Mouse (Mus musculus): ENCODE results near the gene Gm28308. TPM values are rescaled to one million over a fixed set of nuclear protein-coding genes. Genes with fewer than 3 reads are reported as not detected.
A peak's percentile ranks its signal among the peaks of the same experiment; 100 is the strongest.

The Gm28308 gene
- polyA plus RNA-seq, 1 experiment from 2014 or later, result not detected

- Histone ChIP-seq H3K4me2 (replicated peaks) (peak overlapping the region; percentile 69), H3K9me3 (no peaks in the 10 kb centered on the region), H3K4me1 (peaks cover 71% of the 10 kb centered on the region), H3K4me3 (peak overlapping the region; percentile 41), H3K9ac (peak overlapping the region; percentile 54; the same call in 1 of the 2 replicates), H3K27me3 (peaks cover 65% of the 10 kb centered on the region), H3K27ac (peak overlapping the region; percentile 55; the same call in 1 of the 2 replicates), H3K36me3 (peaks cover 18% of the 10 kb centered on the region)
- WGBS, result 27% methylated on average over 7 of the region's 7 CpGs
- ATAC-seq (ENCODE audit: low FRiP score, low read depth), result no peak
These were observed 41.2 kb downstream of the Gm28308 start for GRCm38 (mm10) chr6:52171938-52172337.

GRCm38 (mm10) chr6:52171331-52171730 is 41.8 kb downstream of the Gm28308 start:
- H3K4me2 ChIP-seq (replicated peaks), result no peak overlapping the region
- H3K4me3 ChIP-seq, result no peak overlapping the region
- H3K27ac ChIP-seq, result no peak overlapping the region; the same call in 1 of the 2 replicates
- H3K27me3 ChIP-seq, result peaks cover 66% of the 10 kb centered on the region
- no peak overlapping the region for H3K9ac ChIP-seq
- H3K9me3 ChIP-seq, result no peaks in the 10 kb centered on the region
- 12% methylated on average over 4 of the region's 4 CpGs for WGBS
- no peak for ATAC-seq (ENCODE audit: low FRiP score, low read depth)
- H3K4me1 ChIP-seq, result peaks cover 65% of the 10 kb centered on the region
- H3K36me3 ChIP-seq, result peaks cover 18% of the 10 kb centered on the region

GRCm38 (mm10) chr6:52170898-52171223 is 42.3 kb downstream of the Gm28308 start:
- Histone ChIP-seq H3K4me3 (no peak overlapping the region), H3K36me3 (peaks cover 18% of the 10 kb centered on the region), H3K27me3 (peaks cover 67% of the 10 kb centered on the region), H3K4me1 (peaks cover 62% of the 10 kb centered on the region), H3K27ac (no peak overlapping the region; the same call in 1 of the 2 replicates), H3K4me2 (replicated peaks) (no peak overlapping the region), H3K9ac (no peak overlapping the region), H3K9me3 (no peaks in the 10 kb centered on the region)
- 47% methylated on average over 5 of the region's 5 CpGs for WGBS
- no peak for ATAC-seq (ENCODE audit: low FRiP score, low read depth)

- H3K4me3 ChIP-seq, result no peak overlapping the region
- 32% methylated on average over 40 of the region's 40 CpGs for WGBS
- peak overlapping the region; percentile 27; the same call in 1 of the 2 replicates for H3K4me2 ChIP-seq (replicated peaks)
- no peak overlapping the region for H3K9ac ChIP-seq
- ATAC-seq (ENCODE audit: low FRiP score, low read depth), result no peak
- H3K27ac ChIP-seq, result no peak overlapping the region
- no peaks in the 10 kb centered on the region for H3K9me3 ChIP-seq
- H3K36me3 ChIP-seq, result peaks cover 18% of the 10 kb centered on the region
- peaks cover 71% of the 10 kb centered on the region for H3K27me3 ChIP-seq
- H3K4me1 ChIP-seq, result peaks cover 61% of the 10 kb centered on the region
These were observed 42.8 kb downstream of the Gm28308 start for GRCm38 (mm10) chr6:52170166-52170897.

- WGBS, result 49% methylated on average over 16 of the region's 16 CpGs
- Histone ChIP-seq H3K27ac (no peak overlapping the region), H3K4me3 (no peak overlapping the region), H3K36me3 (peaks cover 18% of the 10 kb centered on the region), H3K9ac (no peak overlapping the region), H3K4me1 (peaks cover 59% of the 10 kb centered on the region), H3K27me3 (peaks cover 71% of the 10 kb centered on the region), H3K4me2 (replicated peaks) (peak overlapping the region; percentile 27; the same call in 1 of the 2 replicates), H3K9me3 (no peaks in the 10 kb centered on the region)
- no peak for ATAC-seq (ENCODE audit: low FRiP score, low read depth)
These were observed 43.5 kb downstream of the Gm28308 start for GRCm38 (mm10) chr6:52169499-52170165.

- Histone ChIP-seq H3K4me2 (replicated peaks) (peak overlapping the region; percentile 42), H3K9ac (peak overlapping the region; percentile 25; the same call in 1 of the 2 replicates), H3K27me3 (peaks cover 83% of the 10 kb centered on the region), H3K4me3 (peak overlapping the region; percentile 19; the same call in 1 of the 2 replicates), H3K4me1 (peaks cover 67% of the 10 kb centered on the region), H3K27ac (no peak overlapping the region), H3K9me3 (no peaks in the 10 kb centered on the region), H3K36me3 (peaks cover 18% of the 10 kb centered on the region)
- WGBS, result 13% methylated on average over 42 of the region's 42 CpGs
- no peak for ATAC-seq (ENCODE audit: low FRiP score, low read depth)
These were observed 44.7 kb downstream of the Gm28308 start for GRCm38 (mm10) chr6:52168191-52169055.

GRCm38 (mm10) chr6:52167736-52168161 is 45.4 kb downstream of the Gm28308 start:
- Histone ChIP-seq H3K36me3 (peaks cover 18% of the 10 kb centered on the region), H3K4me2 (replicated peaks) (no peak overlapping the region), H3K4me3 (no peak overlapping the region), H3K27me3 (peaks cover 90% of the 10 kb centered on the region), H3K9me3 (no peaks in the 10 kb centered on the region), H3K9ac (no peak overlapping the region), H3K4me1 (peaks cover 67% of the 10 kb centered on the region), H3K27ac (no peak overlapping the region)
- no peak for ATAC-seq (ENCODE audit: low FRiP score, low read depth)
- WGBS, result 30% methylated on average over 14 of the region's 14 CpGs

GRCm38 (mm10) chr6:52167176-52167575 is 46.0 kb downstream of the Gm28308 start:
- Histone ChIP-seq H3K36me3 (peaks cover 18% of the 10 kb centered on the region), H3K27me3 (peaks cover 91% of the 10 kb centered on the region), H3K27ac (no peak overlapping the region), H3K4me2 (replicated peaks) (no peak overlapping the region), H3K9ac (no peak overlapping the region), H3K4me1 (peaks cover 62% of the 10 kb centered on the region), H3K9me3 (no peaks in the 10 kb centered on the region), H3K4me3 (no peak overlapping the region)
- 53% methylated on average over 1 of the region's 1 CpGs for WGBS
- ATAC-seq (ENCODE audit: low FRiP score, low read depth), result no peak

- WGBS, result 23% methylated on average over 4 of the region's 4 CpGs
- no peak overlapping the region for H3K4me3 ChIP-seq
- no peak overlapping the region for H3K9ac ChIP-seq
- H3K4me1 ChIP-seq, result peaks cover 55% of the 10 kb centered on the region
- peaks cover 91% of the 10 kb centered on the region for H3K27me3 ChIP-seq
- H3K4me2 ChIP-seq (replicated peaks), result no peak overlapping the region
- peaks cover 17% of the 10 kb centered on the region for H3K36me3 ChIP-seq
- no peak for ATAC-seq (ENCODE audit: low FRiP score, low read depth)
- no peaks in the 10 kb centered on the region for H3K9me3 ChIP-seq
- H3K27ac ChIP-seq, result no peak overlapping the region
These were observed 46.6 kb downstream of the Gm28308 start for GRCm38 (mm10) chr6:52166431-52167077.

GRCm38 (mm10) chr6:52165441-52166370 is 47.4 kb downstream of the Gm28308 start:
- no peak for ATAC-seq (ENCODE audit: low FRiP score, low read depth)
- peaks cover 10% of the 10 kb centered on the region for H3K36me3 ChIP-seq
- H3K4me2 ChIP-seq (replicated peaks), result peak overlapping the region; percentile 62
- H3K4me3 ChIP-seq, result peak overlapping the region; percentile 13
- WGBS, result 7% methylated on average over 28 of the region's 28 CpGs
- H3K27me3 ChIP-seq, result peaks cover 90% of the 10 kb centered on the region
- H3K27ac ChIP-seq, result no peak overlapping the region
- H3K9me3 ChIP-seq, result no peaks in the 10 kb centered on the region
- H3K4me1 ChIP-seq, result peaks cover 53% of the 10 kb centered on the region
- no peak overlapping the region; the same call in 1 of the 2 replicates for H3K9ac ChIP-seq

Measured in limb, embryonic 13.5 days (tissue).